Mouse (Mus musculus): ENCODE data around the gene Tmbim7. TPM values are rescaled to one million over a fixed set of nuclear protein-coding genes. Genes with fewer than 3 reads are reported as not detected.
"Not testable (repeated sequence)": the region's sequence is repeated elsewhere in the genome, so short reads cannot be mapped to it uniquely, and the experiment has no call there.

The Tmbim7 gene
- not detected for polyA plus RNA-seq (2012; fragmentation: generic; extraction: Trizol)
- long read RNA-seq, experiment 1, result 0 reads
- long read RNA-seq, experiment 2, result 0 reads

DNA sequence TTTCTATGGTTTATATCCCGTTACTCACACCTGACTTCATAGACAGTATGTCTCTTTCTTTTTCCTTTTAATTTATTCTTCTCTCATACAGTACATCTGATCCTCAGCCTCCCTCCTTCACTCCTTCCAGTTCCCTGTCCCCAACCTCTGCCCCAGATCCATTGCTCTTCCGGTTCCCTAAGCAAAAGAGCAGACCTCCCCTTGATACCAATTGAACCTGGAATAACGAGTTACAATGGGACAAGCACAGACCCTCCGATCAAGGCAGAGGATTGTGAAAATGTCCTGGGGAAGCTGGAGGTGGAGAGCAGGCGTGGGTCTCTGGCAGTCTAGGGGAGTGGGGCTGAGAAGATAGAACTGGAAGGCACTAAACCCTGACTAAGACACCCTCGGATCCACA is at the start of gene Tmbim7:
TSS of gene Tmbim7 (plus strand) at position 301 of the 400 bp plus-strand sequence.
- peaks cover 1% of the 10 kb centered on the region for H3K36me3 ChIP-seq (ENCODE audit: control insufficient read depth, insufficient read depth)
- H3K4me3 ChIP-seq (ENCODE audit: insufficient read depth, poor library complexity, severe bottlenecking), result no peak within 1 kb of the TSS
- no peaks in the 10 kb centered on the region for H3K27me3 ChIP-seq (ENCODE audit: control insufficient read depth, insufficient read depth, insufficient read length)
- no peak within 1 kb of the TSS for H3ac ChIP-seq (ENCODE audit: control insufficient read depth, insufficient read length, low read depth)
- no peak for TF ChIP-seq MYOG (IDR thresholded peaks at IDR 0.05; ENCODE audit: control insufficient read depth, extremely low read depth, insufficient read length)
- TF ChIP-seq MYOD1 (IDR thresholded peaks at IDR 0.05; ENCODE audit: control insufficient read depth, insufficient read length, low read depth), result no peak
- TF ChIP-seq USF1 (IDR thresholded peaks at IDR 0.05; ENCODE audit: low read depth), result no peak
- TF ChIP-seq MAX (IDR thresholded peaks at IDR 0.05), result no peak
- TF ChIP-seq CEBPB (IDR thresholded peaks at IDR 0.05; ENCODE audit: low read depth), result no peak
- no peak for TF ChIP-seq FOSL1 (IDR thresholded peaks at IDR 0.05; ENCODE audit: insufficient read depth, low read length, poor library complexity, severe bottlenecking)
- no peak for TF ChIP-seq CTCF (IDR thresholded peaks at IDR 0.05; ENCODE audit: control insufficient read depth, insufficient read depth, insufficient read length)
- peaks cover 9% of the 10 kb centered on the region for H3K79me3 ChIP-seq (ENCODE audit: low read depth)
- H3K79me2 ChIP-seq (ENCODE audit: control insufficient read depth, insufficient read depth), result peaks cover 13% of the 10 kb centered on the region

DNA sequence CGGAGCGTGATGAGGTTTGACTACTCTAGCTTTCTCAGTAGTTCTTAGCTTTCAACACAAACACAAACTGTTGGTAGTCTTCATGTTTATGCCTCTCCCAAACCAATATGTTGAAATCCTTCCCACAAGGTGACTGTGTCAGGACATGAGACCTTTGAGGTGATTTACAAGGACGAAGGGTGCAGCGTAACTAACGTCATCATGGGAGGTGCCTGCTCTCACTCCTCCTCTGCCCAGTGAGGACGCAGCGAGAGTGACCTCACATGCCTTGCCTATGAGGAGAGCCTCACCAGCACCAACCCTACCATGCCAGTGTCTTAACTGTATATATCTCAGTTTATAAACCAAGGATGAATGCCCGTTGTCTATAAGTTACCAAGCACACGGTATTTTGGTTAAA is 43.9 kb upstream of the Tmbim7 start:
- TF ChIP-seq MYOG (IDR thresholded peaks at IDR 0.05; ENCODE audit: control insufficient read depth, extremely low read depth, insufficient read length) (no peak), MAX (IDR thresholded peaks at IDR 0.05) (no peak), CEBPB (IDR thresholded peaks at IDR 0.05; ENCODE audit: low read depth) (no peak), CTCF (IDR thresholded peaks at IDR 0.05; ENCODE audit: control insufficient read depth, insufficient read depth, insufficient read length) (no peak), FOSL1 (IDR thresholded peaks at IDR 0.05; ENCODE audit: insufficient read depth, low read length, poor library complexity, severe bottlenecking) (no peak), MYOD1 (IDR thresholded peaks at IDR 0.05; ENCODE audit: control insufficient read depth, insufficient read length, low read depth) (no peak), USF1 (IDR thresholded peaks at IDR 0.05; ENCODE audit: low read depth) (no peak)
- Histone ChIP-seq H3K4me3 (ENCODE audit: insufficient read depth, poor library complexity, severe bottlenecking) (no peak overlapping the region), H3K79me3 (ENCODE audit: low read depth) (no peaks in the 10 kb centered on the region), H3K36me3 (ENCODE audit: control insufficient read depth, insufficient read depth) (peaks cover 11% of the 10 kb centered on the region), H3K27me3 (ENCODE audit: control insufficient read depth, insufficient read depth, insufficient read length) (no peaks in the 10 kb centered on the region), H3K79me2 (ENCODE audit: control insufficient read depth, insufficient read depth) (no peaks in the 10 kb centered on the region), H3ac (ENCODE audit: control insufficient read depth, insufficient read length, low read depth) (no peak overlapping the region)

DNA sequence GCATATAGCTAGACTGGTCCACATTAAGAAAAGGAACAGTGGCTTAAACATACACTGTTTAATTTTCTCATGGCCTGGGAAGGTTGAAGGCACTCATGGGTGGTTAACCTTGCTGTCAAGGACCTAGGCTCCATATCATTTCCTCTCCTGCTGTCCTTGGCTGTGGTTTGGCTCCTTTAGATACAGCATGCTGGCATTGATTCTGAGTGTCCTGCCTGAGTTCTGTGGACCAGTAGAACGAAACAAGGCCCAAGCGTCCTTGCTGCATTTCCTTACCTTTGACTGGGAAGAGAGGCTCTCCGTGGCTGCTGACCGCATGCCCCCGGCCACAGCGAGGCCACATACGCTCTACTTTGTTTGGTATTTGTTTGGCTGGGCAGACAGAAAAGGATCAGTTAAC is 41.7 kb upstream of the Tmbim7 start:
- H3K79me3 ChIP-seq (ENCODE audit: low read depth), result no peaks in the 10 kb centered on the region
- no peak overlapping the region for H3ac ChIP-seq (ENCODE audit: control insufficient read depth, insufficient read length, low read depth)
- H3K79me2 ChIP-seq (ENCODE audit: control insufficient read depth, insufficient read depth), result no peaks in the 10 kb centered on the region
- no peaks in the 10 kb centered on the region for H3K27me3 ChIP-seq (ENCODE audit: control insufficient read depth, insufficient read depth, insufficient read length)
- TF ChIP-seq MYOD1 (IDR thresholded peaks at IDR 0.05; ENCODE audit: control insufficient read depth, insufficient read length, low read depth) (no peak), CEBPB (IDR thresholded peaks at IDR 0.05; ENCODE audit: low read depth) (no peak), USF1 (IDR thresholded peaks at IDR 0.05; ENCODE audit: low read depth) (no peak), MYOG (IDR thresholded peaks at IDR 0.05; ENCODE audit: control insufficient read depth, extremely low read depth, insufficient read length) (no peak), MAX (IDR thresholded peaks at IDR 0.05) (no peak), CTCF (IDR thresholded peaks at IDR 0.05; ENCODE audit: control insufficient read depth, insufficient read depth, insufficient read length) (no peak), FOSL1 (IDR thresholded peaks at IDR 0.05; ENCODE audit: insufficient read depth, low read length, poor library complexity, severe bottlenecking) (no peak)
- H3K4me3 ChIP-seq (ENCODE audit: insufficient read depth, poor library complexity, severe bottlenecking), result no peak overlapping the region
- peaks cover 11% of the 10 kb centered on the region for H3K36me3 ChIP-seq (ENCODE audit: control insufficient read depth, insufficient read depth)

DNA sequence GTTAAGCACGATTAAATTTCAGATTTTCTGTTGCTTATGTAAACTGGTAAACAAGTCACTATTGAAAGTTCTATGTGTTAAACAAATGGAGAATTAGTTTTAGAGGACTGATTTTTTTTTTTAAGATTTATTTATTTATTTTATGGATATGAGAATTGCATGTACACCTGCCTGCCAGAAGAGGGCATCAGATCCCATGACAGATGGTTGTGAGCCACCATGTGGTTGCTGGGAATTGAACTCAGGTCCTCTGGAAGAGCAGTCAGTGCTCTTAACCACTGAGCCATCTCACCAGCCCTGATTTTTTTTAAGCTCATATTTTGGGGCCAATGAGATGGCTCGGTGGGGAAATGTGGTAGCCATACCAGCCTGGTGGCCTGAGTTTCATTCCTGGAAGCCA is 39.1 kb upstream of the Tmbim7 start:
- H3K27me3 ChIP-seq (ENCODE audit: control insufficient read depth, insufficient read depth, insufficient read length); H3K79me3 ChIP-seq (ENCODE audit: low read depth); H3K36me3 ChIP-seq (ENCODE audit: control insufficient read depth, insufficient read depth); H3K79me2 ChIP-seq (ENCODE audit: control insufficient read depth, insufficient read depth); H3ac ChIP-seq (ENCODE audit: control insufficient read depth, insufficient read length, low read depth); H3K4me3 ChIP-seq (ENCODE audit: insufficient read depth, poor library complexity, severe bottlenecking): not testable (repeated sequence)

DNA sequence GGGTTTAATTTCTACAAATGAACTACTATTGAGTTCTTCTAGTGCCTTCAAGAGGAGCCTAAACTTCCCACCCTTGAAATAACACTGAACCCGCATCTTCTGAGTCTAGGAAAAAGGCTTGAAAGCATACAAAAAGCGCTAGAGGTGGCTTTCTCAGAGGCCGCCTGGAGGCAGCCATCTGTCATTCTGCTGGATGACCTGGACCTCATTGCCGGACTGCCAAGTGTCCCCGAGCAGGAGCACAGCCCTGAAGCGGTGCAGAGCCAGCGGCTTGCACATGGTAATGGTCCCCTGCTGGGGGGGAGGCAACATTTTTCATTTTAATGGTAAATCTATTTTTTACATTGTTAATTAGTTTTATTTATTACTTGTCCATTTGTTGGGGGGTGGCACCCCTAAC is 30.5 kb upstream of the Tmbim7 start:
- no peaks in the 10 kb centered on the region for H3K79me2 ChIP-seq (ENCODE audit: control insufficient read depth, insufficient read depth)
- H3K36me3 ChIP-seq (ENCODE audit: control insufficient read depth, insufficient read depth), result peaks cover 11% of the 10 kb centered on the region
- H3K79me3 ChIP-seq (ENCODE audit: low read depth), result no peaks in the 10 kb centered on the region
- H3K27me3 ChIP-seq (ENCODE audit: control insufficient read depth, insufficient read depth, insufficient read length), result no peaks in the 10 kb centered on the region
- no peak overlapping the region for H3K4me3 ChIP-seq (ENCODE audit: insufficient read depth, poor library complexity, severe bottlenecking)
- H3ac ChIP-seq (ENCODE audit: control insufficient read depth, insufficient read length, low read depth), result no peak overlapping the region
- TF ChIP-seq USF1 (IDR thresholded peaks at IDR 0.05; ENCODE audit: low read depth) (no peak), MYOD1 (IDR thresholded peaks at IDR 0.05; ENCODE audit: control insufficient read depth, insufficient read length, low read depth) (no peak), MAX (IDR thresholded peaks at IDR 0.05) (no peak), FOSL1 (IDR thresholded peaks at IDR 0.05; ENCODE audit: insufficient read depth, low read length, poor library complexity, severe bottlenecking) (no peak), CEBPB (IDR thresholded peaks at IDR 0.05; ENCODE audit: low read depth) (no peak), CTCF (IDR thresholded peaks at IDR 0.05; ENCODE audit: control insufficient read depth, insufficient read depth, insufficient read length) (no peak), MYOG (IDR thresholded peaks at IDR 0.05; ENCODE audit: control insufficient read depth, extremely low read depth, insufficient read length) (no peak)

DNA sequence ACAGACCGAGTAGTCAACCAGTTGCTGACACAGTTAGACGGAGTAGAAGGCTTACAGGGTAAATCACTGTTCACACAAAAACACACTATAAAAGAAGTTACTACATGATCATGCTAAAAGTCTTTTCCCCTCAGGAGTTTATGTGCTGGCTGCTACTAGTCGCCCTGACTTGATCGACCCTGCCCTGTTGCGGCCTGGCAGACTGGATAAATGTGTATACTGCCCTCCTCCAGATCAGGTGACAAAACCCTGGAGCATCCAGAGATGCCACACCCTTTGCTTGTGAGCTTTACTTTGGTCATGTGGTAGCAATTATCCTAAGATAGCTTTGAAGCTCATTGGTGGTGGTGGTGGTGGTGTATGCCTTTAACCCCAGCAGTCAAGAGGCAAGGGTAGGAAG is 20.9 kb upstream of the Tmbim7 start:
- Histone ChIP-seq H3K79me2 (ENCODE audit: control insufficient read depth, insufficient read depth) (no peaks in the 10 kb centered on the region), H3K27me3 (ENCODE audit: control insufficient read depth, insufficient read depth, insufficient read length) (no peaks in the 10 kb centered on the region)

More for the DNA sequence above, 20.9 kb upstream of the Tmbim7 start:
- no peak for TF ChIP-seq MYOD1 (IDR thresholded peaks at IDR 0.05; ENCODE audit: control insufficient read depth, insufficient read length, low read depth)
- TF ChIP-seq CTCF (IDR thresholded peaks at IDR 0.05; ENCODE audit: control insufficient read depth, insufficient read depth, insufficient read length), result no peak
- no peak for TF ChIP-seq USF1 (IDR thresholded peaks at IDR 0.05; ENCODE audit: low read depth)
- no peak for TF ChIP-seq CEBPB (IDR thresholded peaks at IDR 0.05; ENCODE audit: low read depth)
- no peak for TF ChIP-seq MYOG (IDR thresholded peaks at IDR 0.05; ENCODE audit: control insufficient read depth, extremely low read depth, insufficient read length)
- no peak for TF ChIP-seq MAX (IDR thresholded peaks at IDR 0.05)
- no peak for TF ChIP-seq FOSL1 (IDR thresholded peaks at IDR 0.05; ENCODE audit: insufficient read depth, low read length, poor library complexity, severe bottlenecking)
- H3K4me3 ChIP-seq (ENCODE audit: insufficient read depth, poor library complexity, severe bottlenecking), result no peak overlapping the region
- H3K79me3 ChIP-seq (ENCODE audit: low read depth), result no peaks in the 10 kb centered on the region
- H3ac ChIP-seq (ENCODE audit: control insufficient read depth, insufficient read length, low read depth), result no peak overlapping the region
- peaks cover 11% of the 10 kb centered on the region for H3K36me3 ChIP-seq (ENCODE audit: control insufficient read depth, insufficient read depth)
